In genomic region chr4:86847246-86847645, GRCm38 (mm10) we compare ENCODE assay signal across 25 mouse cellular contexts.
"Had no signal": no experiment of that assay in that cellular context is flagged by ENCODE, and none has a peak within 500 bp of the region (broad histone marks: within the 10 kb centered on the region; RNA-seq: fewer than 3 reads in every experiment).

No protein-coding gene starts in this region.

- DNase-seq: kidney, adult 18-20 months; kidney, adult 9 months; kidney, postnatal 14 days; kidney, postnatal 4 days; layer of hippocampus, adult 9-11 months; liver; liver, postnatal 0 days; lung, embryonic 14.5 days; lung, postnatal 14 days; right cerebral cortex, adult 18-20 months; right cerebral cortex, postnatal 14 days; spleen, adult 18-20 months; thymus, adult 18-20 months; thymus, postnatal 36 days had no signal

- H3K4me3 ChIP-seq: layer of hippocampus, adult 2 months; limb, embryonic 10.5 days; limb, embryonic 13.5 days; megakaryocyte, embryonic 14.5 days; midbrain, embryonic 10.5 days; midbrain, embryonic 15.5 days; neural tube, embryonic 12.5 days; neural tube, embryonic 15.5 days had no signal

- H3K27me3 ChIP-seq: limb, embryonic 13.5 days; megakaryocyte, embryonic 14.5 days; midbrain, embryonic 15.5 days; neural tube, embryonic 12.5 days; neural tube, embryonic 15.5 days had no signal

- ATAC-seq: hindbrain, postnatal 0 days; inflammation-experienced regulatory T-cells, adult 6 months; liver, postnatal 0 days; midbrain, embryonic 15.5 days had no signal

- H3K9me3 ChIP-seq: limb, embryonic 10.5 days; limb, embryonic 13.5 days; megakaryocyte, embryonic 14.5 days; midbrain, embryonic 10.5 days; midbrain, embryonic 15.5 days; neural tube, embryonic 12.5 days; neural tube, embryonic 15.5 days had no signal

- H3K27ac ChIP-seq: hindbrain, postnatal 0 days; layer of hippocampus, adult 2 months; limb, embryonic 10.5 days; limb, embryonic 13.5 days; liver, embryonic 14.5 days; midbrain, embryonic 10.5 days; midbrain, embryonic 15.5 days; neural tube, embryonic 12.5 days; neural tube, embryonic 15.5 days had no signal

- H3K4me1 ChIP-seq: limb, embryonic 10.5 days; limb, embryonic 13.5 days; midbrain, embryonic 10.5 days; midbrain, embryonic 15.5 days; neural tube, embryonic 12.5 days; neural tube, embryonic 15.5 days had no signal

- H3K4me2 ChIP-seq: limb, embryonic 13.5 days; lung, embryonic 14.5 days; midbrain, embryonic 15.5 days; neural tube, embryonic 12.5 days; neural tube, embryonic 15.5 days had no signal

- H3K9ac ChIP-seq: limb, embryonic 13.5 days; liver, embryonic 14.5 days; liver, postnatal 0 days; lung, embryonic 14.5 days; midbrain, embryonic 15.5 days; neural tube, embryonic 12.5 days; neural tube, embryonic 15.5 days had no signal
